Mouse (Mus musculus): ENCODE measurements around the gene Usb1. TPM values are rescaled to one million over a fixed set of nuclear protein-coding genes. Genes with fewer than 3 reads are reported as not detected.
A peak's percentile ranks its signal among the peaks of the same experiment; 100 is the strongest.
"Not testable (repeated sequence)": the region's sequence is repeated elsewhere in the genome, so short reads cannot be mapped to it uniquely, and the experiment has no call there.

Gene Usb1
- polyA plus RNA-seq, 1 experiment from 2014 or later, result 36.1 TPM

GRCm38 (mm10) chr8:95378928-95379327 is 46.8 kb downstream of the Usb1 start:
- not testable (repeated sequence) for H3K9ac ChIP-seq, H3K4me2 ChIP-seq

GRCm38 (mm10) chr8:95380953-95381352 is 48.9 kb downstream of the Usb1 start:
- no peaks in the 10 kb centered on the region for H3K36me3 ChIP-seq
- H3K4me3 ChIP-seq (replicated peaks), result no peak overlapping the region
- ATAC-seq (ENCODE audit: insufficient read depth, low FRiP score, low read depth), result no peak
- no peak overlapping the region for H3K9ac ChIP-seq
- H3K27ac ChIP-seq, result no peak overlapping the region
- H3K27me3 ChIP-seq (replicated peaks), result no peaks in the 10 kb centered on the region
- H3K9me3 ChIP-seq, result no peaks in the 10 kb centered on the region
- H3K4me1 ChIP-seq, result peaks cover 20% of the 10 kb centered on the region
- no peak overlapping the region for H3K4me2 ChIP-seq

More at GRCm38 (mm10) chr8:95378928-95379327, 46.8 kb downstream of the Usb1 start:
- H3K27ac ChIP-seq; H3K36me3 ChIP-seq; ATAC-seq (ENCODE audit: insufficient read depth, low FRiP score, low read depth); H3K27me3 ChIP-seq (replicated peaks); H3K4me3 ChIP-seq (replicated peaks); H3K9me3 ChIP-seq: not testable (repeated sequence)
- 93% methylated on average over 11 of the region's 11 CpGs for WGBS
- peaks cover 20% of the 10 kb centered on the region for H3K4me1 ChIP-seq

- Histone ChIP-seq H3K36me3 (no peaks in the 10 kb centered on the region), H3K4me2 (no peak overlapping the region), H3K9me3 (no peaks in the 10 kb centered on the region), H3K27ac (no peak overlapping the region), H3K27me3 (replicated peaks) (no peaks in the 10 kb centered on the region), H3K4me1 (peaks cover 16% of the 10 kb centered on the region), H3K4me3 (replicated peaks) (no peak overlapping the region), H3K9ac (no peak overlapping the region)
- no peak for ATAC-seq (ENCODE audit: insufficient read depth, low FRiP score, low read depth)
- WGBS, result 73% methylated on average over 3 of the region's 3 CpGs
These were observed 49.5 kb downstream of the Usb1 start for GRCm38 (mm10) chr8:95381595-95381994.

- 76% methylated on average over 3 of the region's 3 CpGs for WGBS
- Histone ChIP-seq H3K4me3 (replicated peaks) (no peak overlapping the region), H3K27ac (no peak overlapping the region), H3K9me3 (no peaks in the 10 kb centered on the region), H3K9ac (no peak overlapping the region), H3K4me2 (no peak overlapping the region), H3K4me1 (no peaks in the 10 kb centered on the region), H3K36me3 (no peaks in the 10 kb centered on the region), H3K27me3 (replicated peaks) (no peaks in the 10 kb centered on the region)
- no peak for ATAC-seq (ENCODE audit: insufficient read depth, low FRiP score, low read depth)
These were observed 52.4 kb downstream of the Usb1 start for GRCm38 (mm10) chr8:95384501-95384900.

- H3K9ac ChIP-seq, result no peak overlapping the region
- no peak overlapping the region for H3K4me3 ChIP-seq (replicated peaks)
- H3K27ac ChIP-seq, result no peak overlapping the region
- no peaks in the 10 kb centered on the region for H3K4me1 ChIP-seq
- H3K36me3 ChIP-seq, result no peaks in the 10 kb centered on the region
- no peaks in the 10 kb centered on the region for H3K27me3 ChIP-seq (replicated peaks)
- 60% methylated on average over 5 of the region's 5 CpGs for WGBS
- H3K4me2 ChIP-seq, result no peak overlapping the region
- ATAC-seq (ENCODE audit: insufficient read depth, low FRiP score, low read depth), result no peak
- H3K9me3 ChIP-seq, result no peaks in the 10 kb centered on the region
These were observed 54.0 kb downstream of the Usb1 start for GRCm38 (mm10) chr8:95386037-95386436.

GRCm38 (mm10) chr8:95387221-95387620 is 55.1 kb downstream of the Usb1 start:
- no peak overlapping the region for H3K4me3 ChIP-seq (replicated peaks)
- H3K4me2 ChIP-seq, result no peak overlapping the region
- ATAC-seq (ENCODE audit: insufficient read depth, low FRiP score, low read depth), result no peak
- no peaks in the 10 kb centered on the region for H3K4me1 ChIP-seq
- 81% methylated on average over 10 of the region's 10 CpGs for WGBS
- no peak overlapping the region for H3K9ac ChIP-seq
- H3K27me3 ChIP-seq (replicated peaks), result no peaks in the 10 kb centered on the region
- H3K27ac ChIP-seq, result no peak overlapping the region
- H3K36me3 ChIP-seq, result no peaks in the 10 kb centered on the region
- no peaks in the 10 kb centered on the region for H3K9me3 ChIP-seq

- H3K4me2 ChIP-seq, result no peak overlapping the region
- H3K9ac ChIP-seq, result no peak overlapping the region
- no peaks in the 10 kb centered on the region for H3K9me3 ChIP-seq
- H3K27me3 ChIP-seq (replicated peaks), result no peaks in the 10 kb centered on the region
- no peak for ATAC-seq (ENCODE audit: insufficient read depth, low FRiP score, low read depth)
- WGBS, result 80% methylated on average over 7 of the region's 7 CpGs
- no peaks in the 10 kb centered on the region for H3K4me1 ChIP-seq
- no peak overlapping the region for H3K4me3 ChIP-seq (replicated peaks)
- H3K27ac ChIP-seq, result no peak overlapping the region
- H3K36me3 ChIP-seq, result no peaks in the 10 kb centered on the region
These were observed 55.9 kb downstream of the Usb1 start for GRCm38 (mm10) chr8:95387936-95388335.

- 42% methylated on average over 4 of the region's 4 CpGs for WGBS
- Histone ChIP-seq H3K27me3 (replicated peaks) (no peaks in the 10 kb centered on the region), H3K4me3 (replicated peaks) (no peak overlapping the region), H3K9me3 (no peaks in the 10 kb centered on the region), H3K4me2 (no peak overlapping the region), H3K9ac (no peak overlapping the region), H3K36me3 (no peaks in the 10 kb centered on the region), H3K27ac (no peak overlapping the region), H3K4me1 (peaks cover 3% of the 10 kb centered on the region; the same call in 1 of the 2 replicates)
- no peak for ATAC-seq (ENCODE audit: insufficient read depth, low FRiP score, low read depth)
These were observed 58.2 kb downstream of the Usb1 start for GRCm38 (mm10) chr8:95390312-95390711.

GRCm38 (mm10) chr8:95391101-95391500 is 59.0 kb downstream of the Usb1 start:
- H3K36me3 ChIP-seq, result no peaks in the 10 kb centered on the region
- no peak overlapping the region for H3K9ac ChIP-seq
- no peaks in the 10 kb centered on the region for H3K9me3 ChIP-seq
- no peak overlapping the region for H3K27ac ChIP-seq
- no peak overlapping the region for H3K4me3 ChIP-seq (replicated peaks)
- 64% methylated on average over 7 of the region's 7 CpGs for WGBS
- no peaks in the 10 kb centered on the region for H3K27me3 ChIP-seq (replicated peaks)
- no peak for ATAC-seq (ENCODE audit: insufficient read depth, low FRiP score, low read depth)
- peaks cover 5% of the 10 kb centered on the region; the same call in 1 of the 2 replicates for H3K4me1 ChIP-seq
- H3K4me2 ChIP-seq, result no peak overlapping the region

- Histone ChIP-seq H3K27ac (peak overlapping the region; percentile 59), H3K9me3 (no peaks in the 10 kb centered on the region), H3K27me3 (replicated peaks) (no peaks in the 10 kb centered on the region), H3K4me1 (peaks cover 13% of the 10 kb centered on the region; the same call in 1 of the 2 replicates), H3K9ac (no peak overlapping the region), H3K4me3 (replicated peaks) (no peak overlapping the region), H3K36me3 (no peaks in the 10 kb centered on the region), H3K4me2 (no peak overlapping the region)
- WGBS, result 69% methylated on average over 5 of the region's 5 CpGs
- peak; percentile 9; the same call in 1 of the 2 replicates for ATAC-seq (ENCODE audit: insufficient read depth, low FRiP score, low read depth)
These were observed 60.5 kb downstream of the Usb1 start for GRCm38 (mm10) chr8:95392604-95393003.

- WGBS, result 43% methylated on average over 8 of the region's 8 CpGs
- no peak; the same call in 1 of the 2 replicates for ATAC-seq (ENCODE audit: insufficient read depth, low FRiP score, low read depth)
- Histone ChIP-seq H3K4me2 (no peak overlapping the region), H3K27me3 (replicated peaks) (no peaks in the 10 kb centered on the region), H3K9ac (no peak overlapping the region), H3K4me1 (peaks cover 13% of the 10 kb centered on the region; the same call in 1 of the 2 replicates), H3K36me3 (no peaks in the 10 kb centered on the region), H3K9me3 (no peaks in the 10 kb centered on the region), H3K27ac (peak overlapping the region; percentile 54), H3K4me3 (replicated peaks) (no peak overlapping the region)
These were observed 63.3 kb downstream of the Usb1 start for GRCm38 (mm10) chr8:95395186-95395918.

GRCm38 (mm10) chr8:95396752-95397151 is 64.7 kb downstream of the Usb1 start:
- Histone ChIP-seq H3K9me3 (no peaks in the 10 kb centered on the region), H3K9ac (no peak overlapping the region), H3K4me1 (peaks cover 13% of the 10 kb centered on the region; the same call in 1 of the 2 replicates), H3K4me2 (no peak overlapping the region), H3K4me3 (replicated peaks) (no peak overlapping the region), H3K36me3 (no peaks in the 10 kb centered on the region), H3K27ac (peak overlapping the region; percentile 54; the same call in 1 of the 2 replicates), H3K27me3 (replicated peaks) (no peaks in the 10 kb centered on the region)
- 49% methylated on average over 11 of the region's 11 CpGs for WGBS
- no peak for ATAC-seq (ENCODE audit: insufficient read depth, low FRiP score, low read depth)

Data from stomach, embryonic 15.5 days (tissue).